Mouse (Mus musculus) spleen, adult 2 months (tissue): ENCODE results near the gene Ubac2. TPM values are rescaled to one million over a fixed set of nuclear protein-coding genes. Genes with fewer than 3 reads are reported as not detected.

Experiments used
- DNase-seq, 2 experiments: peaks; one replicate each; pipeline versions ENCODE4 v3.0.0 to v3.0.0-alpha.2; 2012 to 2021; ENCODE audit warnings: low spot score in 2 of 2, low read depth in 1 of 2
- H3K27ac ChIP-seq: fragments of 200-500 bp; 2 replicates; pipeline ENCODE4 v1.5.1; 2012; ENCODE audit warnings: low read length, inconsistent platforms; ENCODE audit not compliant: insufficient read depth
- H3K27me3 ChIP-seq: fragments of 200-500 bp; 2 replicates; pipeline ENCODE4 v1.6.1; 2012; ENCODE audit warnings: mild to moderate bottlenecking, moderate library complexity, low read length, inconsistent platforms; ENCODE audit not compliant: control insufficient read depth, insufficient read depth
- H3K36me3 ChIP-seq: fragments of 200-500 bp; 2 replicates; pipeline ENCODE4 v1.6.1; 2012; ENCODE audit warnings: mild to moderate bottlenecking, low read length, inconsistent platforms; ENCODE audit not compliant: control insufficient read depth, insufficient read depth
- H3K4me1 ChIP-seq: fragments of 200-500 bp; 2 replicates; pipeline ENCODE4 v1.6.1; 2011; ENCODE audit warnings: inconsistent platforms; ENCODE audit not compliant: control insufficient read depth, insufficient read depth, insufficient read length
- H3K4me3 ChIP-seq: fragments of 200-500 bp; 2 replicates; pipeline ENCODE4 v1.5.1; 2011; ENCODE audit warnings: mild to moderate bottlenecking, inconsistent platforms; ENCODE audit not compliant: insufficient read depth, insufficient read length; ENCODE audit errors: extremely low read depth
- CTCF ChIP-seq: fragments of 200-500 bp; IDR thresholded peaks from 2 replicates; pipeline ENCODE4 v1.5.1; 2011; ENCODE audit warnings: mild to moderate bottlenecking, inconsistent platforms; ENCODE audit not compliant: insufficient read depth, insufficient read length, insufficient replicate concordance; ENCODE audit errors: extremely low read depth
- POLR2A ChIP-seq: fragments of 200-500 bp; IDR thresholded peaks from 2 replicates; pipeline ENCODE4 v1.6.1; 2011; ENCODE audit warnings: low read depth, low read length, inconsistent platforms
- WGBS: fragments of 180-500 bp; shearing (Covaris S2); methylation state at CpG from one replicate; pipeline ENCODE4 v1.1.7; 2018; 5-methylcytosine and 5-hydroxymethylcytosine counted together
- polyA plus RNA-seq: library from polyadenylated mRNA; depleted of rRNA; stranded (reverse); fragments of >200 nt; gene quantifications from 2 replicates; pipeline ENCODE4 v1.2.3, GENCODE M21; 2012

The Ubac2 gene
- polyA plus RNA-seq, 1 experiment = 45.3 TPM

GRCm38 (mm10) chr14:121961496-121962127 is 83.2 kb downstream of the Ubac2 start:
- DNase-seq = no peak
- TF ChIP-seq CTCF (no peak), POLR2A (no peak)
- H3K36me3 ChIP-seq = peaks cover 9% of the 10 kb centered on the region; the same call in 1 of the 2 replicates
- H3K27me3 ChIP-seq = no peaks in the 10 kb centered on the region
- H3K4me3 ChIP-seq = peak overlapping the region; percentile 56
- peak overlapping the region; percentile 94 for H3K27ac ChIP-seq
- H3K4me1 ChIP-seq = peaks cover 38% of the 10 kb centered on the region
- WGBS = 58% methylated on average over 12 of the region's 12 CpGs

DNA sequence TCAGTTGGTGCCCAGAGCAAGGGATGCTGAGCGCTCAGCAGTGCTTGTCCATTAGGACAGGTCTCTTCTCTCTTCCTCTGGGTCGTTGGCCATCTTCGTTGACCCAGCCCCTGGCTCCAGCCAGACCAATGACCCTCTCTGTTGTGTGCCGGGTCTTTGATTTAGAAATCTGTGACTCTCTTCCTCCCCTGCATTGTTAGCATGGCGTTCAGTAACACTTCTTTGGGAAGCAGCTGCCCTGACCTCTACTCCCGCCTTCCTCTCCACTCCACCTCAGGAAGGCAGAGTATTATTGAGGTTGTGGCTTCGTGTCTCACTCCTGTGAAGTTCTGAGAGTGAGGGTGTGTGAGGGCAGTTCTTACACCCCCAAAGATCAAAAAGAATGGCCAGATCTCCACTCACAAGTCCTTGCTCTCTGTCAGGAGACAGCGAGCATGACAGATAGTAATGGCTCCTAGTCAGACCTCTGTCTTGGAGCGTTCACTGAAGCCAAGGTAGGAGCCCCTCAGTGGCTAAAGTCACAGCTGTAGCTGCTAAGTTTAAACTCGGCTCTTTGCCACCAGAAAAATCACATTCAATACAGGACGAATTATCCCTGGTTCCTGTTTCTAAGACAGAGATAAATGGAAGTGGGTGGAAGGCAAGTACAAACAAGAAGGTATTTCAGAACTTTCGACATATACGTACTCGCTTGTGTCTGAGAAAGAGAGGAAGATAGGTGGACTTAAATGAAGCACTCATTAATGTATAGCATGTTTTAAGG is 83.9 kb downstream of the Ubac2 start:
- Histone ChIP-seq H3K4me3 (peak overlapping the region; percentile 56), H3K27me3 (no peaks in the 10 kb centered on the region), H3K36me3 (peaks cover 7% of the 10 kb centered on the region; the same call in 1 of the 2 replicates), H3K27ac (peak overlapping the region; percentile 94), H3K4me1 (peaks cover 36% of the 10 kb centered on the region)
- DNase-seq = no peak
- WGBS = 61% methylated on average over 14 of the region's 14 CpGs
- TF ChIP-seq POLR2A (no peak), CTCF (no peak)

GRCm38 (mm10) chr14:121963251-121963941 is 85.0 kb downstream of the Ubac2 start:
- TF ChIP-seq POLR2A (no peak), CTCF (no peak)

DNA sequence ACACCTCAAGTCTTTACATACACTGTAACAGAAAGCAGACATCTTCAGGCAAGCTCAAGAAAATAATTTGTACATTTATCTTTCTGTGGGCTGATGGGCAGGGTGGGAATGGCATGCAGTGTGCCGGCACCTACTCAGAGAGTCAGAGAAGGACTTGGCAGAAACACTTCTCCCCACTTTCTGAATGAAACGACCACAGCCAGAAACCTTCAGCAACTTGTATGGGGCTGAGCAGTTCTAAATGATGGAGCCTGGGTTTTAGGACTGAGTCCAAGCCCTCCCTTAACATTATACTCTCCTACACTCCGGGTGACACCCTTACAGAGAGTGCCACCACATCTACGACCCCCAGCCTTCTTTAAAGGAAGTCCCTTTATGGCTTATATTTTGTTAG is 85.5 kb downstream of the Ubac2 start:
- TF ChIP-seq CTCF = no peak
- no peak for TF ChIP-seq POLR2A
- 21% methylated on average over 4 of the region's 4 CpGs for WGBS
- Histone ChIP-seq H3K36me3 (peaks cover 6% of the 10 kb centered on the region; the same call in 1 of the 2 replicates), H3K27me3 (no peaks in the 10 kb centered on the region), H3K27ac (peak overlapping the region; percentile 94), H3K4me3 (peak overlapping the region; percentile 56), H3K4me1 (peaks cover 23% of the 10 kb centered on the region)
- DNase-seq = no peak

More at GRCm38 (mm10) chr14:121963251-121963941, 85.0 kb downstream of the Ubac2 start:
- H3K36me3 ChIP-seq = peaks cover 6% of the 10 kb centered on the region; the same call in 1 of the 2 replicates
- no peaks in the 10 kb centered on the region for H3K27me3 ChIP-seq
- H3K4me3 ChIP-seq = peak overlapping the region; percentile 56
- H3K27ac ChIP-seq = peak overlapping the region; percentile 94
- WGBS = 37% methylated on average over 9 of the region's 9 CpGs
- no peak for DNase-seq
- H3K4me1 ChIP-seq = peaks cover 28% of the 10 kb centered on the region

DNA sequence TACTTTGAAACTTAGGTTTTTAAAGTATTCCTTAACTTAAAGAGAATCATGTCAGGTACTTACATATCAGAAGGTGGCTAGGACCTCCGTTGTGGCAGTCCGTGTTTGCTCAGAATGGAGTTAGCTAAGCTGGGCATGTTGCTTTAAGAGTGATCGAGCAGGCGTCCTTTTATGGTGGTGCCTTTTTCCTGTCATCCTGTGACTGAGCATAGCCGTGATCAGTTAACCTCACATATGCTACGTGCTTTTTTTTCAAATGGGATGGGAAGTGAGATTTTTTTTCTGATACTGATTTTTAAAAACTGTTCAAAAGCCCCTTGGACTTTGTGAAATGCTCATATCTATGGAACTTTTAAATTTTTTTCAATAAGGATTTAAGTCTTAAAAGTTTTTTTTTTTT is 86.6 kb downstream of the Ubac2 start, which contains the start of gene Gpr183:
Gpr183 (minus strand) TSS at position 206 of the 400 bp plus-strand sequence.
- Histone ChIP-seq H3K4me3 (peak within 1 kb of the TSS; percentile 56), H3K27ac (peak within 1 kb of the TSS; percentile 94), H3K4me1 (peaks cover 29% of the 10 kb centered on the region), H3K27me3 (no peaks in the 10 kb centered on the region), H3K36me3 (peaks cover 4% of the 10 kb centered on the region; the same call in 1 of the 2 replicates)
- WGBS = 7% methylated on average over 6 of the region's 6 CpGs
- TF ChIP-seq POLR2A = peak; percentile 65
- no peak for TF ChIP-seq CTCF
- DNase-seq = peak; percentile 64 to 68

- H3K27ac ChIP-seq = peak overlapping the region; percentile 76
- DNase-seq = no peak
- WGBS = 58% methylated on average over 4 of the region's 4 CpGs
Observed at GRCm38 (mm10) chr14:121965461-121965860, 87.0 kb downstream of the Ubac2 start.

More at GRCm38 (mm10) chr14:121965461-121965860, 87.0 kb downstream of the Ubac2 start:
- peaks cover 4% of the 10 kb centered on the region; the same call in 1 of the 2 replicates for H3K36me3 ChIP-seq
- 0 out of 2 replicates have a peak overlapping the region, but pooled peaks have one; percentile 3 for H3K4me3 ChIP-seq
- H3K27me3 ChIP-seq = no peaks in the 10 kb centered on the region
- no peak for TF ChIP-seq POLR2A
- TF ChIP-seq CTCF = no peak
- H3K4me1 ChIP-seq = peaks cover 33% of the 10 kb centered on the region
